Mouse (Mus musculus): Measurements from ENCODE around the gene Dlst.
A peak's percentile ranks its signal among the peaks of the same experiment; 100 is the strongest.

The Dlst gene

DNA sequence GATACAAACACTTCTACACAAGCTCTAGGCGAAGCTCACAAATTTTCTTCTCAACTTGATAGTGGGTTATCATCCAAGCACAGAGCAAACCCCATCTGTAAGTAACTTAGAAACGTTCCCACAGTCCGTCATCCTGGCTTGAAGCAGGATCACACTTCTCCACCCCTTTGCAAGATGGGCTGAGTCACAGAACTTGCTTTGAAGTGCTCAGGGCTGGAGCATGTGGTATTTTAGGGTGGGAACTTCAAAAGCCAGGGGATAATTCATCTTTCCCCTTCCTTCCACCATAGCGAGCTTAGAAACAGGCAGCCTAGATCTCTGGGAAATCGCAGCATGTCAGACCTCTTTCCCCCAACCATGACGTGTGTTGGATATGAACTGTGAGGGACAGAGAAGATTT, 45.7 kb downstream of the Dlst start:
- no peak for DNase-seq

DNA sequence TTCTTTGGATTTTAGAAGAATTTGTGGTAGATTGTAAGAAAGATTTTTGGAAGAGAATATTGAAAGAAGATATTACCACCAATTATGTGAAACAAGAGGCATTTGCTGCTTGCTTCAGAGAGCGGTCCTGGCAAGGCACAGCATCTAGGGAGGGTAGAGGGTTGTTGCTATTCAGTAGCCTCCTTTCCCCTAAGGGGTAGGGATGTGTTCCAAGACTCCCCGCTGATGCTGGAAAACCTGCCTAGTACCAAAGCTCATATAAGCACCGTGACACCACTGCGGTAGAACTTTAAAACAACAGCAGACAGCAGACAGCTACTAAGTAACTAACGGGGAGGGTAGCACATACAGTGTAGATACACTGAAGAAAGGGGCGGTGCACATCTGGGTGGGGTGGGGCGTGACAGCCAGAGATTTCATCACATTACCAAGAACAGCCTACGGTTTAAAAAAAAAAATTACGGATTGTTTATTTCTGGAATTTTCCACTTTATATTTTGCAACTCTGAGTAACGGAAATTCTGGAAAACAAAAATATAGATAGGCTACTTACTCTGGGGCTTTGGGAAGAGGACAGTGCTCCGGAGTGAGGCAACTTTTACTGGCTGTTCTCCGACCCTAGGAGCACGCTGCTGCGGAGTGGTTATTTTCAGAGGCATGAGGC, 47.3 kb downstream of the Dlst start:
- DNase-seq: no peak

GRCm38 (mm10) chr12:85158801-85159200, 48.2 kb downstream of the Dlst start:
- DNase-seq: no peak

GRCm38 (mm10) chr12:85159592-85159991, 49.0 kb downstream of the Dlst start:
- DNase-seq: no peak

DNA sequence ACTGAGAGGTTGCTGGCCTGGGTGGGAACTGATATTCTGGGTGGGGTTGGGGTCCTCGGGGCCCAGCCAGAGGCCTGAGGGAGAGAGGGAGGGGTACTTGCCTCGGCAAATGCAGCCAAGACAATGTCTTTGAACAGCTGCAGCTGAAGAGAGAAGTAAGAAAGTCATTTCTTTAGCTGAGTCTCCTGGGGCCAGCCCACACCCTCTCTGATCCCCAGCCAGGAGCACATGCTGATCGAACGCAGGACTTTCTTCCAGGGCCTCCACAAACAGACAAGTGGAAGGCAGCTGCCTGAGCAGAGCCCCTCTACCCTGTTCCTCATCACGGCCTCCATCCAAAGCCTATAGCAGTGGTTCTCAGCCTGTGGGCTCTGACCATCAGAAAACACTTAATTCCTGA, 54.4 kb downstream of the Dlst start:
- no peak for DNase-seq

DNA sequence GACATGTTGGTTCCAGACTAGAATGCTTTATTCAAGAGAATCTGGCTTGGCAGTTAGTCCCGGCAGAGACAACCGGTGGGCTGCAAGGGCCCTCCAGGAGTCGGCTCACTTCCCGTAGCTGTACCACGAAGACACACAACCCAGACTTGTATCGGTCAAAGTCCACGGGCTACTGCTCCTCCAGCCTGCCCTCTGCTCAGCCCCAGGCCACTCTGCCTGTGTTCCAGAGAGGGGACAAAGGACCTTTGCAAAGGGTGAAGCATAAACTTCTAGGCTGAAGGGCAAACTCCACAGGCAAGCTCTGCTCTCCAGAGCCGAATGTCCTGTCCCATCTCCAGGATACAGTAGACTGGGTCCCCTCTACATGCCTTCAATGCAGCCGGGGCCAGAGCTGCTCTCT, 56.0 kb downstream of the Dlst start:
- no peak for DNase-seq

DNA sequence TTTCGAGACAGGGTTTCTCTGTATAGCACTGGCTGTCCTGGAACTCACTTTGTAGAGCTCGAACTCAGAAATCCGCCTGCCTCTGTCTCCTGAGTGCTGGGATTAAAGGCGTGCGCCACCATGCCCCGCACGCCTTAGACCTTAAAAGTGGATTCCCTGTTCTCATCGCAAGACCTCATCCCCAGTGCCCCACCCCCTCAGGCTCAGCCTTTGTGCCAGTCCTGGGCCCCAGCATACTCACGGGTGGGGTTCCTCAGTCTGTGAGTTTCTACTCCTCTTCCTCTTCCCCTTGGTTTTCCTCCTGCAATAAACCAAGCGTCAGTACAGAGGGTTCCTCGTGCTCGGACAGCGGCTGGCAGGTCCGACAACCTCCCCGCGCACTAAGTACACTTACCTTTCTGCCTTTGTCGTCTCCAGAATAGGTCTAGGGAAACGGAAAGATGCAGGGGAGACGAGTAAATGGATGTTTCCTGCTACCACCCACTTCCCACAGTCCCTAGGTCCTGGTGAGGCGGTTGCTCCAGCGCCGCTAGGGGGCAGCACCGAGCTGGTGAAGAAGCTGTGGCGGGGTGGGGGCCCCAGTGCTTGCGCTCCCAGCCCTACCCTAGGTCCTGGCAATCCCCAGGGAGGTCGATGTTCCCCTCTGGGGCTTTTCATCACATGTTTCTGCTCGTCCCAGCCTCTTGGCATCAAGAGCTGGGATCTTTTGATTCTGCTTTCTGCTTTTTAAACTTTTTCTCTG, 58.7 kb downstream of the Dlst start:
- peak; percentile 85 for DNase-seq

DNA sequence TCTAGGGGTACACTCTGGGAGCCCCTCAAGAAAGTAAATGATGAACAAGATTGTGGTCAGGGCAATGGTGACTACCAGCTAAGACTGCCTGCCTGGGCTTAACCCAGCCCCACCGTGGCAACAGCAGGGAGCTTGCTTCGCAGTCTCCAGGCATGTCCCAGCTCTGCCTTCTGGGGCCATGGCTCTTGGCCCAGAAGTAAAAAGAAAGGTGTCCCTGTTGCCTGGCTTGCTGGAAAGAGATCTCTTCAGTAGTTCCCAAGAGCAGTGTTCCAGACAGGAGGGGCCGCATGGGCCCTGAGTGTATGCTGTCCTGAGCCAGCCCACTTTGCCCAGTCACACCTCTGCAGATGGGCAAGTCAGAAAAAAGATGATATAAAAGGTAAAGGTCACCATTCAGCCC, 59.2 kb downstream of the Dlst start:
- DNase-seq: no peak

DNA sequence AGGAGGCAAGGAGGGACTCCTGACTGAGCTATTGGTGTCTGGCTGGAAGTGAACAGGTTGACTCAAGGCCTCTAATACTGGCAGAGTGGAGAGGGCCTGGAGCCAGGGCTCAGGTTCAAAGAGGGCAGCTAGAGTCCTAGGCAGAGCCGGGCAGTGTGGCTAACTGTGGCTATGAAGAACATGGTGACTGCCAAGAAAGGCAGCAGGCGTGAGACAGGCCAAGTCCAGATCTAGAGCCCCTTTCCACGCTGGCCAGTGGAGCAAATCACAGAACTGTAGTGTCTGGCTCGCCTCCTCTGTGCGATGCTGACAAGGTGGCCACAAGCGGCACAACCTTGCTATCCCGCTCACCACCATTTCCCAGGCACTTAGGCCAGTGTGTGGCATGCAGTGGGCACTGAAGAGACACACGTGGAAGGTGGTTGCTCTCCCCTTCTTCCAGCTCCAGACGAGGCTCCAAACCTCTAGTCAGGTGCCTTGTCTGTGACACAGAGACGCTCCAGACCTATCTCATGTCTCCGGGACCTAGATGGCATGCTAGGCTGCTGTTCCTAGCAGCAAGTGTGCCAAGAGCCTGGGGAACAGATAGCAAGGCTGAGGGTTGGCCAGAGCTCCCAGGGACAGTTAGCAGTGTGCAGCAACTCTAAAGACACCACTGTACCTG, 59.8 kb downstream of the Dlst start:
- no peak for DNase-seq

GRCm38 (mm10) chr12:85170948-85171307, 60.3 kb downstream of the Dlst start:
- no peak for DNase-seq

DNA sequence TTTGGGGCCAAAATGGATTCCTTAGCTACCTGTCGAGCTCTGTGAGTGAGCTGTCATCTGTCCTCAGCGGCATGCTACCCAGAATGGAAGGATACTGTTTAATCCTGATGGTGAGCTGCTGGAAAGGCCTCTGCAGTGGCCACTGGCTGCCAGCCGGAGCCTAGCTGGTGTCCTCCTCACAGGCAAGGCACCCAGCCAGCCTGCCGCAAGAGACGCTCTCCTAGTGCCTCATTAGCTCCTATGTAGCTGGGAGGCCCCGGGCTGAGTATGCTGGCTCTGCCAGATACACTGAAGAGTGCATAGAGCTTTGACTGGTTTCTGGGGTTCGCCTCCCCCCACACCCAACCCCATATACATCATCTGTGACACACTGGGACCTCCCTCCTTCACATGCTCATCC, 63.4 kb downstream of the Dlst start:
- DNase-seq: no peak

DNA sequence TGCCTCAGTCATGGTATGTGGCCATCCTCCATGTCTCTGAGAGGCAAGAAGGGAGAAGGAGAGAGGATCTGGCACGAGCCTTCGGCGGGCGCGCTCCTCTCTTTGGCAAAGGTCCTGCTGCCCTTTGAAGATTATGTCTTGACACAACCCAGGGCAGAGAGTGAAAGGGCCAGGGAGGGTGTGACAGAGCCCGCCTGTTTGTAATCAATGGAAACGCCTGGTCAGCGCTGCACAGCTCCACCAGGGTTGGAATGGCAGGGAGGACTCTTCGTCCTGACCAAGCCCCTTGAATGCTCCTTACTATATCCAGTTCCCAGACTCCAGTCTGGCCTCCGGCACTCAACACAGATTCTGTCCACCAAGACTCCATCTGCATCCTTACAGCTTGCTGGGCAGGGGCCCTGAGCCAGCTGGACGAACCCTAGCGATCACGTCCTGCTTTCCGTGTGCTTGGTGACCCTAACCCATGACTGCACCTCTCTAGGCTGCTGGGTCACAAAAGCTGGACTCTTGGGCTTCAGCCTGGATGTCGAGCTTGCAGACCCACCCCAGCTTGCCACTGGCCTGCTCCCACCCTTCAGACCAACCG, 64.5 kb downstream of the Dlst start:
- no peak for DNase-seq

DNA sequence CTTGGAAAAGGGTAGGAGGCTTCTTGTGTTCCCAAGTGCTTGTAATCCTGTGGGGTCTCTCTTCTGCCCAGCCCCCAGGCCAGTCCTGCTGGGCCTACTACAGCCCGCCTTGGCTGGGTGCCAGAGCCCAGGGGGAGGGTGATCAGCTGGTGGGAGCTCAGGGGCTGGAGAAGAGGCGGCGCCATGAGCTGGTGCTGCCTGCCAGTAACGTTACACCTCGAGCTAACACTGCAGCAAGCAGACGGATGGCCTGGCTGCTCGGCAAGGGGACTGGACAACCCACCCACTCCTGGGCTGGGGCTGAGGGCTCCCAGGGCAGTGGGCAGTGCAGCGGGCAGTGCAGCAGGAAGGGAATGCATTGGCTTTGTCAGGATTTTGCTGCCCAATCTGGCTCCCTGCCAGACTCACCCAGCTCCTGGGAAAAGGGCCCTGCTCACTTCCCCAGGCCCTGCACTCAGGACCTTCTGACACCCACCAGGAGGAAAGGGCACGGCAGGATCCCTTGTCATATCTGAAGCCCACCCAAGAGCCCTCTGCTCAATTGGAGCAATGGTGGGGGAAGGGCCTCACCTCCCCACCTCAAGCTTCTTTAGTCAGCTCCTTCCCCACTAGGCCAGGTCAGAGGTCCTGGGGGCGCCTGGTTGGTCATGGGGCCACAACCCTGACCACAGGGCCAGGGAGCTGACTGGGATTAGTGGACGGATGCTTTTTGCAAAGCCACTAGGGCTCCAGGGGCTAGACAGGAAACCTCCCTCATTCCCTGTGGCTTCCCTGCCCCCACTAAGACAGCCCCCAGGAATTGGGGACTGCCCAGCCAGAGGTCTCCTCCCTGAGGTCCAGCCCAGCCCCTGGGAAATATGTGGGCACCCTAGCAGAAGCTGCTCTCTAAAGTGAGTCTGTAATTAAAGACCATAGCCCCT, 65.6 kb downstream of the Dlst start:
- no peak for DNase-seq

DNA sequence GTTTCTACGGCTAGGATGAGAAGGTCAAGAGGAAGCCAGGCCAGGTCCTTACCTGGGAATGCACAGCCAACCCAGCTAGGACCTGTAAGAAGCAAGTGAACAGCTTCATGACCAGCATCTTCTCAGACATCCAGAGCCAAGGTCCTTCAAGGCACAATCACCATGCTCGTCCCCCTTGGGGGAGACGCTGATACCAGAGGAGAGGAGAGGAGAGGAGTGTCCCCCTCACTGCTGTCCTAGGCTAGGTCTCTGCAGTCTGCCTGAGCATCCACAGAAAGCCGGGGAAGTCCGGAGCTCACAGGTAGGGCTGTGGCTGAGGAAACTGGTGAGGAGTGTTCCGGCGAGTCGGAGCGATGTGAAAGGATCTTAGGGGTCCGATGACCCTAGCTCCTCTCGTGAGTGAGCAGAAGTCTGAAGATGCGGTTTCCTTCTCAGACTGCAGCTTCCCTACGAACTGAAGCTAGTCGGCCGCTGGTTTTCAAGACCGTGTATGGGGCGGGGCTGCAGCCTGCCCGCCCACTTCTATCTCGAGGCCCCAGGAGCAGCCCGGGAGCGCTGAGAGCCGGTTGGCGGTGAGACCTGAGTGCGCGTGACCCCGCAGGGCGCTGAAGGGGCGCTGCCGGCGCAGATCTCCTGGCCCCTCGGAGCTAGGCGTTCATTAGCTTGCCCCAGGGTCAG, 66.4 kb downstream of the Dlst start:
- DNase-seq: no peak

- DNase-seq: no peak
Measured at GRCm38 (mm10) chr12:85177740-85178239, 67.2 kb downstream of the Dlst start, which contains the start of gene Pgf. Gene Pgf (minus strand): TSS chr12:85177790.

- no peak for DNase-seq
Measured at GRCm38 (mm10) chr12:85178294-85178693, 67.7 kb downstream of the Dlst start.

GRCm38 (mm10) chr12:85181475-85182344, 71.1 kb downstream of the Dlst start:
- no peak for DNase-seq

GRCm38 (mm10) chr12:85182345-85182643, 71.7 kb downstream of the Dlst start:
- DNase-seq: no peak

DNA sequence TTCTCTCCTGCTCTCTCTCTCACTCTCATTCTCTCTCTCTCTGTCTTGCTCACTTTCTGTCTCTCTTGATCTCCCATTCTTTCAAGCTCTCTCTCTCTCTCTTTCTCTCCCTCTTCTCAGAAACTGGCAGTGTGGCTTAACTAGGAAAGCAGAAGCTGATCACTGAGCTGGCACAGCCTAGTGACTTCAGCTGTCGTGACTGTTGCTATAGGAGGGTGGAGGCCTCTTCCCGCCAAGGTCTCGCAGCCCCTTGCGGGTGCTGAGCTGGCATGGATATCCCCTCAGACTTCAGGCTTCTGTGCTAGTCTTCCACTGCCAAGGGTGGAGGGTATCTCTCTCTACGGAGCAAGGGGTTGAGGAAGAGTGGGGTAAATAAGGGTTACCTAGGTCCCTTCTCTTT, 72.3 kb downstream of the Dlst start:
- no peak for DNase-seq

DNA sequence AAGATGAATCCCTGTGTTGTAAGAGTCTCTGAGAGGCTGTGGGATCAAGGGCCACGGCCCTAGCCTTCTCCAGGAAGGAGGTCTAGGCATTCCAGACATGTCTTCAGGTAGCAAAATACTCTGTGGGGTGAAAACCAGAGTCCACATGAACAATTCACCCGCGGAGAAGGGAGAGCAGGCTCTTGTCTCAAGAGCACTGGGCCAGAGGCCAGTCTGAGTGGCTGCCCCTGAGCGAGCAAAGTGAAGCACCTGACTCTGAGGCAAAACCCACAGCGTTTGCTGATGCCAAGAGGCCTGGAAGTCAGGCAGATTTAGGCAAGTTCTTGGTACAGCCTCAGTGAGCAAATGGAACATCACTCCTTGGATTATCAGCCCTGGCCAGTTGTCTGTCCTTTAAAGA, 73.5 kb downstream of the Dlst start:
- no peak for DNase-seq

All from right cerebral cortex, postnatal 25 days (tissue).